Mouse (Mus musculus) hindlimb bud, embryonic 11.5 days (tissue): Measurements from ENCODE around the gene Tas2r134.

Experiments used
- DNase-seq: peaks from one replicate; pipeline ENCODE4 v3.0.0-alpha.2; 2012; ENCODE audit warnings: low read depth, low spot score; ENCODE audit errors: extremely low spot score

The Tas2r134 gene

GRCm38 (mm10) chr2:51627211-51627610 lies at the start of gene Tas2r134:
Gene Tas2r134, plus strand, starts transcription at chr2:51627511.
- no peak for DNase-seq

GRCm38 (mm10) chr2:51579767-51580166 lies 47.5 kb upstream of the Tas2r134 start:
- DNase-seq = no peak

- no peak for DNase-seq
These were observed 43.0 kb upstream of the Tas2r134 start for GRCm38 (mm10) chr2:51584050-51585046.

GRCm38 (mm10) chr2:51588336-51588735 lies 39.0 kb upstream of the Tas2r134 start:
- DNase-seq = no peak

- no peak for DNase-seq
These were observed 38.4 kb upstream of the Tas2r134 start for GRCm38 (mm10) chr2:51588895-51589294.

GRCm38 (mm10) chr2:51589627-51590026 lies 37.7 kb upstream of the Tas2r134 start:
- DNase-seq = no peak

- DNase-seq = no peak
These were observed 37.0 kb upstream of the Tas2r134 start for GRCm38 (mm10) chr2:51590308-51590707.

- DNase-seq = no peak
These were observed 35.2 kb upstream of the Tas2r134 start for GRCm38 (mm10) chr2:51592157-51592556.

GRCm38 (mm10) chr2:51599473-51600201 lies 27.7 kb upstream of the Tas2r134 start:
- no peak for DNase-seq

GRCm38 (mm10) chr2:51600202-51600487 lies 27.2 kb upstream of the Tas2r134 start:
- no peak for DNase-seq

GRCm38 (mm10) chr2:51600873-51601272 lies 26.4 kb upstream of the Tas2r134 start:
- no peak for DNase-seq

GRCm38 (mm10) chr2:51610305-51610704 lies 17.0 kb upstream of the Tas2r134 start:
- DNase-seq = no peak

- no peak for DNase-seq
These were observed 16.4 kb upstream of the Tas2r134 start for GRCm38 (mm10) chr2:51610897-51611296.

GRCm38 (mm10) chr2:51613716-51614115 lies 13.6 kb upstream of the Tas2r134 start:
- DNase-seq = no peak

- no peak for DNase-seq
These were observed 5.4 kb upstream of the Tas2r134 start for GRCm38 (mm10) chr2:51621931-51622330.

GRCm38 (mm10) chr2:51626007-51626406 lies 1.3 kb upstream of the Tas2r134 start:
- no peak for DNase-seq

- DNase-seq = no peak
These were observed 4.1 kb downstream of the Tas2r134 start for GRCm38 (mm10) chr2:51631428-51631827.

- DNase-seq = no peak
These were observed 10.4 kb downstream of the Tas2r134 start for GRCm38 (mm10) chr2:51637681-51638080.

- no peak for DNase-seq
These were observed 14.3 kb downstream of the Tas2r134 start for GRCm38 (mm10) chr2:51641635-51642034.

GRCm38 (mm10) chr2:51643244-51644139 lies 16.2 kb downstream of the Tas2r134 start:
- DNase-seq = no peak

GRCm38 (mm10) chr2:51647972-51648371 lies 20.7 kb downstream of the Tas2r134 start:
- no peak for DNase-seq
